Mouse (Mus musculus) lung, embryonic 16.5 days (tissue): ENCODE data around the gene Thoc6. TPM values are rescaled to one million over a fixed set of nuclear protein-coding genes. Genes with fewer than 3 reads are reported as not detected.

ENCODE experiments used
- ATAC-seq: fragments of 200-750 bp; cut with Nextera tagmentation; 2 replicates; pipeline ENCODE4 v1.8.0; 2017; ENCODE audit warnings: low read depth, mild to moderate bottlenecking, moderate library complexity
- H3K27ac ChIP-seq: fragments of 300-500 bp; sonication (generic); 2 replicates; pipeline ENCODE4 v1.5.1; 2014; ENCODE audit warnings: mild to moderate bottlenecking, control low read depth, low read length
- H3K27me3 ChIP-seq: fragments of 300-500 bp; sonication (generic); 2 replicates; pipeline ENCODE4 v1.6.1; 2014; ENCODE audit warnings: low read depth, low read length, mixed read lengths; ENCODE audit not compliant: control insufficient read depth, insufficient read depth
- H3K36me3 ChIP-seq: fragments of 300-500 bp; sonication (generic); 2 replicates; pipeline ENCODE4 v1.6.1; 2014; ENCODE audit warnings: low read length; ENCODE audit not compliant: control insufficient read depth, insufficient read depth
- H3K4me1 ChIP-seq: fragments of 300-500 bp; sonication (generic); replicated peaks from 2 replicates; pipeline ENCODE4 v1.6.1; 2014; ENCODE audit warnings: low read length, mixed read lengths; ENCODE audit not compliant: control insufficient read depth, insufficient read depth
- H3K4me2 ChIP-seq: fragments of 300-500 bp; sonication (generic); 2 replicates; pipeline ENCODE4 v1.6.1; 2014; ENCODE audit warnings: low read depth, low read length, control low read depth
- H3K4me3 ChIP-seq: fragments of 300-500 bp; sonication (generic); 2 replicates; pipeline ENCODE4 v1.5.1; 2014; ENCODE audit warnings: mild to moderate bottlenecking, low read length, control low read depth
- H3K9ac ChIP-seq: fragments of 300-500 bp; sonication (generic); 2 replicates; pipeline ENCODE4 v1.6.1; 2014; ENCODE audit warnings: low read length, control low read depth
- H3K9me3 ChIP-seq: fragments of 300-500 bp; sonication (generic); 2 replicates; pipeline ENCODE4 v1.6.1; 2016; ENCODE audit warnings: low read length; ENCODE audit not compliant: control insufficient read depth
- WGBS: fragments of 180-500 bp; shearing (Covaris S2); extraction: QIAGEN DNeasy Blood & Tissue Kit; methylation state at CpG from one replicate; pipeline ENCODE4 v1.1.7; 2014; 5-methylcytosine and 5-hydroxymethylcytosine counted together
- polyA plus RNA-seq: library from polyadenylated mRNA; unstranded; fragments of >200 nt; fragmentation: Nextera tagmentation; extraction: Ambion mirVana; gene quantifications from 2 replicates; pipeline ENCODE4 v1.2.1, GENCODE M21; 2015

Thoc6 gene
- polyA plus RNA-seq, 1 experiment from 2014 or later = 49.2 TPM

DNA sequence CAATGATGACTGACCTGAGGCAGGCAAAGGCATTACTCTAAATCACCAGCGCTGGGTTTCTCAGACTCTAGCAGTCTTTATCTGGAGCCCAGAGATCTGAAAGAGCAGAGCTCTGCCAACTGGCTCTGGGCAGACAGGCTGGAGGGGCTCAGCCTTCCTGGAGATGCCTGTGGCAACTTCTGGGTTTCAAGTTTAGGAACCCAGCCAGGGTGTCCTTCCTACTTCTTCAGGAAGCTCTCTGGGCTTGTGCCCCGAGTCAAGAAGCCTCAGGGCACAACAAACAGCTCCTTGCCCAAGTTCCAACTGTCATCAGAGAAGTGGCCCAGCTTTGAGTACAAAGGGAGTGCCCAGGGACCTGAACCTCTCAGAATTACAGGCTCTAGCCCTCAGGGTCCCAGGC lies 19.3 kb downstream of the Thoc6 start:
- Histone ChIP-seq H3K36me3 (no peaks in the 10 kb centered on the region), H3K27me3 (no peaks in the 10 kb centered on the region), H3K9me3 (no peaks in the 10 kb centered on the region), H3K9ac (no peak overlapping the region), H3K27ac (no peak overlapping the region), H3K4me1 (no peaks in the 10 kb centered on the region), H3K4me3 (no peak overlapping the region), H3K4me2 (no peak overlapping the region)
- WGBS = 45% methylated on average over 2 of the region's 2 CpGs
- ATAC-seq = no peak

- ATAC-seq = no peak
- Histone ChIP-seq H3K27ac (no peak overlapping the region), H3K9me3 (no peaks in the 10 kb centered on the region), H3K9ac (no peak overlapping the region), H3K27me3 (no peaks in the 10 kb centered on the region), H3K4me2 (no peak overlapping the region), H3K36me3 (no peaks in the 10 kb centered on the region), H3K4me1 (no peaks in the 10 kb centered on the region), H3K4me3 (no peak overlapping the region)
- 40% methylated on average over 6 of the region's 6 CpGs for WGBS
Observed at GRCm38 (mm10) chr17:23654001-23654400, 19.7 kb downstream of the Thoc6 start.

GRCm38 (mm10) chr17:23653324-23653723 lies 20.4 kb downstream of the Thoc6 start:
- Histone ChIP-seq H3K36me3 (no peaks in the 10 kb centered on the region), H3K4me2 (no peak overlapping the region), H3K4me3 (no peak overlapping the region), H3K27me3 (no peaks in the 10 kb centered on the region), H3K9ac (no peak overlapping the region), H3K27ac (no peak overlapping the region), H3K9me3 (no peaks in the 10 kb centered on the region), H3K4me1 (no peaks in the 10 kb centered on the region)
- WGBS = 55% methylated on average over 1 of the region's 2 CpGs
- no peak for ATAC-seq

DNA sequence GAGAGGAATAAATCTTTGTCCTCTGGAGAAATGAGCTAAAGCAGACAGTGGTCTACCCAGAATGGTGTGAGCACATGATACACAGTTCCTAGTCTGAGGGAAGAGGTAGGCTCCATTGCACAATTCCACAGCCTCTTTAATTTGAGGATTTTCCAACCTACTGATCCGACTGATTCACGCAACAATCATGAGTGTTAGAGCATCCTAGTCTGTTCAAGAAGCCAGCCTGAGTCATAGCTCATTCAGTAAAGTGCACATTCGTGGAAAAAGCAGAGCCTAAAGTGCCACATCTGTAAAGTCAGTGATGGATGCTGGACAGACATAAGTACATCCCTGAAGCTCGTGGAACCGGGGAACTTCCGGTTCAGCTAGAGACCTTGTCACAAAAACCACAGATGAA lies 22.3 kb downstream of the Thoc6 start:
- H3K9me3 ChIP-seq = no peaks in the 10 kb centered on the region
- H3K27me3 ChIP-seq = no peaks in the 10 kb centered on the region
- WGBS = 71% methylated on average over 6 of the region's 6 CpGs
- no peaks in the 10 kb centered on the region for H3K36me3 ChIP-seq
- H3K4me3 ChIP-seq = no peak overlapping the region
- H3K4me2 ChIP-seq = no peak overlapping the region
- no peaks in the 10 kb centered on the region for H3K4me1 ChIP-seq
- H3K9ac ChIP-seq = no peak overlapping the region
- ATAC-seq = no peak
- no peak overlapping the region for H3K27ac ChIP-seq

- Histone ChIP-seq H3K4me1 (peaks cover 8% of the 10 kb centered on the region; the same call in 1 of the 2 replicates), H3K9ac (no peak overlapping the region), H3K36me3 (no peaks in the 10 kb centered on the region), H3K9me3 (no peaks in the 10 kb centered on the region), H3K4me3 (no peak overlapping the region), H3K27me3 (peaks cover 11% of the 10 kb centered on the region), H3K27ac (no peak overlapping the region), H3K4me2 (no peak overlapping the region)
- ATAC-seq = no peak
- 34% methylated on average over 10 of the region's 10 CpGs for WGBS
Observed at GRCm38 (mm10) chr17:23645894-23646293, 27.8 kb downstream of the Thoc6 start.

GRCm38 (mm10) chr17:23644613-23645495 lies 28.8 kb downstream of the Thoc6 start, which contains the start of gene Mmp25:
Mmp25 (minus strand) TSS chr17:23645277.
- H3K4me3 ChIP-seq = peak within 1 kb of the TSS; percentile 58
- H3K27ac ChIP-seq = no peak within 1 kb of the TSS
- H3K36me3 ChIP-seq = no peaks in the 10 kb centered on the region
- peak within 1 kb of the TSS; percentile 93 for H3K4me2 ChIP-seq
- H3K9me3 ChIP-seq = no peaks in the 10 kb centered on the region
- H3K27me3 ChIP-seq = peaks cover 11% of the 10 kb centered on the region
- H3K9ac ChIP-seq = peak within 1 kb of the TSS; percentile 66
- peak; percentile 61 for ATAC-seq
- WGBS = under 1% methylated on average over 58 of the region's 58 CpGs
- H3K4me1 ChIP-seq = peaks cover 8% of the 10 kb centered on the region; the same call in 1 of the 2 replicates

GRCm38 (mm10) chr17:23631241-23631640 lies 42.4 kb downstream of the Thoc6 start:
- WGBS = 74% methylated on average over 8 of the region's 8 CpGs
- Histone ChIP-seq H3K36me3 (no peaks in the 10 kb centered on the region), H3K4me2 (no peak overlapping the region), H3K4me1 (no peaks in the 10 kb centered on the region), H3K4me3 (no peak overlapping the region), H3K27me3 (no peaks in the 10 kb centered on the region), H3K9me3 (no peaks in the 10 kb centered on the region), H3K27ac (no peak overlapping the region), H3K9ac (no peak overlapping the region)
- ATAC-seq = no peak

- peak; percentile 90 for ATAC-seq
- H3K4me2 ChIP-seq = peak overlapping the region; percentile 55
- no peaks in the 10 kb centered on the region for H3K27me3 ChIP-seq
- no peaks in the 10 kb centered on the region for H3K36me3 ChIP-seq
- WGBS = 13% methylated on average over 22 of the region's 22 CpGs
- H3K4me3 ChIP-seq = peak overlapping the region; percentile 22; the same call in 1 of the 2 replicates
- no peaks in the 10 kb centered on the region for H3K9me3 ChIP-seq
- H3K4me1 ChIP-seq = no peaks in the 10 kb centered on the region
- H3K9ac ChIP-seq = peak overlapping the region; percentile 42
- H3K27ac ChIP-seq = no peak overlapping the region
Observed at GRCm38 (mm10) chr17:23630195-23631020, 43.3 kb downstream of the Thoc6 start.

GRCm38 (mm10) chr17:23627813-23628212 lies 45.9 kb downstream of the Thoc6 start:
- no peak for ATAC-seq
- H3K36me3 ChIP-seq = no peaks in the 10 kb centered on the region
- no peak overlapping the region for H3K27ac ChIP-seq
- no peaks in the 10 kb centered on the region for H3K4me1 ChIP-seq
- H3K27me3 ChIP-seq = no peaks in the 10 kb centered on the region
- no peaks in the 10 kb centered on the region for H3K9me3 ChIP-seq
- H3K4me3 ChIP-seq = no peak overlapping the region
- WGBS = 23% methylated on average over 7 of the region's 7 CpGs
- no peak overlapping the region for H3K9ac ChIP-seq
- no peak overlapping the region for H3K4me2 ChIP-seq
